Mouse (Mus musculus) mesoderm, embryonic 11.5 days (tissue): ENCODE measurements around the gene Slc30a5.

Experiments
- DNase-seq: peaks from one replicate; pipeline ENCODE4 v3.0.0-alpha.2; 2012; ENCODE audit warnings: low read depth, low spot score

Slc30a5 gene

GRCm38 (mm10) chr13:100774704-100775103, 58.5 kb downstream of the Slc30a5 start:
- DNase-seq: no peak

GRCm38 (mm10) chr13:100755329-100755728, 77.9 kb downstream of the Slc30a5 start:
- DNase-seq: no peak

- DNase-seq: no peak
Measured at GRCm38 (mm10) chr13:100754186-100754585, 79.0 kb downstream of the Slc30a5 start.

- no peak for DNase-seq
Measured at GRCm38 (mm10) chr13:100753011-100753410, 80.2 kb downstream of the Slc30a5 start.
